Mouse (Mus musculus) CH12.LX (cell line): ENCODE measurements around the gene Hbb-y. TPM values are rescaled to one million over a fixed set of nuclear protein-coding genes. Genes with fewer than 3 reads are reported as not detected.
"Not testable (repeated sequence)": the region's sequence is repeated elsewhere in the genome, so short reads cannot be mapped to it uniquely, and the experiment has no call there.

Experiments
- DNase-seq: peaks from one replicate; pipeline ENCODE4 v3.0.0-alpha.2; 2013; ENCODE audit errors: extremely low read depth
- H3K27ac ChIP-seq: 2 replicates; pipeline ENCODE4 v1.5.1; 2012; ENCODE audit warnings: low read depth, mild to moderate bottlenecking, control low read depth, moderate library complexity; ENCODE audit not compliant: insufficient read depth
- H3K27me3 ChIP-seq: replicated peaks from 2 replicates; pipeline ENCODE3; 2012; ENCODE audit warnings: inconsistent platforms
- H3K36me3 ChIP-seq, 2 experiments: replicated peaks in 1 of 2; 2 replicates each; pipeline versions ENCODE3 to v1.6.1; 2012; ENCODE audit warnings: inconsistent platforms in 1 of 2, low read length in 1 of 2, mild to moderate bottlenecking in 1 of 2, mixed read lengths in 1 of 2, moderate library complexity in 1 of 2; ENCODE audit not compliant: control insufficient read depth in 1 of 2, insufficient read depth in 1 of 2
- H3K4me1 ChIP-seq, 2 experiments: 2 replicates each; pipeline ENCODE4 v1.6.1; 2012; ENCODE audit warnings: inconsistent platforms in 1 of 2, moderate library complexity in 1 of 2; ENCODE audit not compliant: insufficient read depth in 2 of 2, control insufficient read depth in 1 of 2
- H3K4me2 ChIP-seq: 2 replicates; pipeline ENCODE4 v1.6.1; 2012; ENCODE audit warnings: low read depth, mild to moderate bottlenecking, control low read depth; ENCODE audit not compliant: poor library complexity, insufficient read depth, severe bottlenecking
- H3K4me3 ChIP-seq, 3 experiments: fragments of 150-350 bp in 1 of 3; sonication (generic) in 1 of 3; replicated peaks in 1 of 3; 2 replicates each; pipeline versions ENCODE3 to v1.5.1; 2011 to 2012; ENCODE audit warnings: low read depth in 2 of 3, low read length in 2 of 3, mild to moderate bottlenecking in 2 of 3, moderate library complexity in 2 of 3, control low read depth in 1 of 3, improper control_type of control experiment in 1 of 3, inconsistent platforms in 1 of 3, mixed read lengths in 1 of 3; ENCODE audit not compliant: poor library complexity in 1 of 3
- H3K79me2 ChIP-seq: replicated peaks from 2 replicates; pipeline ENCODE4 v1.6.1; 2012; ENCODE audit warnings: mild to moderate bottlenecking, moderate library complexity; ENCODE audit not compliant: control insufficient read depth, poor library complexity, insufficient read depth, severe bottlenecking; ENCODE audit errors: extremely low read depth
- H3K9ac ChIP-seq: 2 replicates; pipeline ENCODE4 v1.6.1; 2012; ENCODE audit warnings: low read depth, mild to moderate bottlenecking, control low read depth, moderate library complexity; ENCODE audit not compliant: insufficient read depth
- H3K9me3 ChIP-seq: replicated peaks from 2 replicates; pipeline ENCODE3; 2012; ENCODE audit warnings: low read length, inconsistent platforms, mixed read lengths
- BHLHE40 ChIP-seq: IDR thresholded peaks from 2 replicates; pipeline ENCODE4 v1.6.1; 2011; ENCODE audit warnings: mild to moderate bottlenecking, low read depth, low read length, improper control_type of control experiment
- CHD1 ChIP-seq: IDR thresholded peaks from 2 replicates; pipeline ENCODE4 v1.6.1; 2012; ENCODE audit warnings: low read depth, low read length, improper control_type of control experiment, inconsistent platforms
- CHD2 ChIP-seq: IDR thresholded peaks from 2 replicates; pipeline ENCODE4 v1.6.1; 2011; ENCODE audit warnings: low read length, improper control_type of control experiment
- ELF1 ChIP-seq: IDR thresholded peaks from 2 replicates; pipeline ENCODE4 v1.6.1; 2014; ENCODE audit warnings: low read depth, mild to moderate bottlenecking, inconsistent platforms, low read length, improper control_type of control experiment
- EP300 ChIP-seq: IDR thresholded peaks from 2 replicates; pipeline ENCODE4 v1.6.1; 2011; ENCODE audit warnings: low read length, improper control_type of control experiment
- GABPA ChIP-seq: IDR thresholded peaks from 2 replicates; pipeline ENCODE4 v1.6.1; 2012; ENCODE audit warnings: low read depth, low read length, improper control_type of control experiment, inconsistent platforms; ENCODE audit not compliant: insufficient replicate concordance
- HCFC1 ChIP-seq: IDR thresholded peaks from 2 replicates; pipeline ENCODE4 v1.6.1; 2012; ENCODE audit warnings: low read depth, mild to moderate bottlenecking, inconsistent platforms, low read length, improper control_type of control experiment
- IRF4 ChIP-seq: IDR thresholded peaks from 2 replicates; pipeline ENCODE4 v1.6.1; 2014; ENCODE audit warnings: low read depth, mild to moderate bottlenecking, inconsistent platforms, low read length, improper control_type of control experiment
- KAT2A ChIP-seq: IDR thresholded peaks from 2 replicates; pipeline ENCODE4 v1.6.1; 2012; ENCODE audit warnings: low read length, improper control_type of control experiment, inconsistent platforms; ENCODE audit not compliant: insufficient replicate concordance
- MAZ ChIP-seq: IDR thresholded peaks from 2 replicates; pipeline ENCODE4 v1.6.1; 2012; ENCODE audit warnings: low read depth, mild to moderate bottlenecking, inconsistent platforms, low read length, improper control_type of control experiment, moderate library complexity
- MXI1 ChIP-seq: IDR thresholded peaks from 2 replicates; pipeline ENCODE4 v1.6.1; 2011; ENCODE audit warnings: mild to moderate bottlenecking, low read depth, low read length, improper control_type of control experiment
- MYC ChIP-seq: IDR thresholded peaks from 2 replicates; pipeline ENCODE4 v1.6.1; 2011; ENCODE audit warnings: low read depth, mild to moderate bottlenecking, improper control_type of control experiment, low read length
- NRF1 ChIP-seq: IDR thresholded peaks from 2 replicates; pipeline ENCODE4 v1.6.1; 2014; ENCODE audit warnings: low read depth, mild to moderate bottlenecking, inconsistent platforms, low read length, improper control_type of control experiment, moderate library complexity
- PAX5 ChIP-seq: IDR thresholded peaks from 2 replicates; pipeline ENCODE4 v1.6.1; 2012; ENCODE audit warnings: low read length, inconsistent platforms, mixed read lengths
- POLR2A ChIP-seq: IDR thresholded peaks from 2 replicates; pipeline ENCODE4 v1.6.1; 2011; ENCODE audit warnings: low read depth, mild to moderate bottlenecking, improper control_type of control experiment, low read length
- POLR2AphosphoS2 ChIP-seq: IDR thresholded peaks from 2 replicates; pipeline ENCODE4 v1.6.1; 2011; ENCODE audit warnings: low read depth, low read length, improper control_type of control experiment
- RCOR1 ChIP-seq: conservative IDR thresholded peaks from 2 replicates; pipeline ENCODE4 v1.6.1; 2012; ENCODE audit warnings: low read depth, mild to moderate bottlenecking, inconsistent platforms, low read length, improper control_type of control experiment
- SMC3 ChIP-seq: IDR thresholded peaks from 2 replicates; pipeline ENCODE4 v1.6.1; 2011; ENCODE audit warnings: low read depth, low read length, improper control_type of control experiment
- TBP ChIP-seq: conservative IDR thresholded peaks from 2 replicates; pipeline ENCODE4 v1.6.1; 2011; ENCODE audit warnings: low read depth, low read length, improper control_type of control experiment
- TCF12 ChIP-seq: IDR thresholded peaks from 2 replicates; pipeline ENCODE4 v1.6.1; 2014; ENCODE audit warnings: low read depth, mild to moderate bottlenecking, inconsistent platforms, low read length, improper control_type of control experiment
- USF1 ChIP-seq: IDR thresholded peaks from 2 replicates; pipeline ENCODE4 v1.6.1; 2014; ENCODE audit warnings: low read depth, mild to moderate bottlenecking, inconsistent platforms, low read length, improper control_type of control experiment
- USF2 ChIP-seq: conservative IDR thresholded peaks from 2 replicates; pipeline ENCODE4 v1.6.1; 2011; ENCODE audit warnings: low read depth, low read length, improper control_type of control experiment
- ZC3H11A ChIP-seq: IDR thresholded peaks from 2 replicates; pipeline ENCODE4 v1.6.1; 2012; ENCODE audit warnings: low read depth, mild to moderate bottlenecking, inconsistent platforms, low read length, improper control_type of control experiment
- dilution Hi-C: fragments of 300-500 bp; cut with MboI; formaldehyde crosslinking; loops from 2 replicates; pipeline ENCODE4 v1.14.3; 2020; ENCODE audit warnings: low sequenced_read_pairs; ENCODE audit not compliant: extremely low pct_unique_long_range_greater_than_20kb, extremely low pct_ligation_motif_present
- in situ Hi-C: fragments of 300-500 bp; cut with MboI; formaldehyde crosslinking; loops from 3 replicates; pipeline ENCODE4 v1.14.3; 2019; ENCODE audit warnings: low sequenced_read_pairs, low pct_ligation_motif_present, low pct_unique_long_range_greater_than_20kb, mixed read lengths
- polyA plus RNA-seq: library from polyadenylated mRNA; unstranded; fragments of >175 nt; gene quantifications from 2 replicates; pipeline ENCODE4 v1.2.1, GENCODE M21; 2012; ENCODE audit warnings: low read depth; ENCODE audit not compliant: insufficient read length
- total RNA-seq, 2 experiments: library from RNA; depleted of rRNA; stranded (reverse); fragments of 300-350 nt in 1 of 2; fragments of >200 nt in 1 of 2; gene quantifications; 2 replicates each; pipeline ENCODE4 v1.2.3; 2012 to 2014

Hbb-y gene
- total and polyA plus RNA-seq, 3 experiments, result not detected

GRCm38 (mm10) chr7:103840268-103840667 lies 12.7 kb downstream of the Hbb-y start, which contains the start of gene Hbb-bh2:
TSS of gene Hbb-bh2 (minus strand) at chr7:103840520.
- H3K27ac ChIP-seq, result no peak within 1 kb of the TSS
- dilution Hi-C loops (no loop called here), in situ Hi-C loops (no loop called here)
- H3K4me3 ChIP-seq, result no peak within 1 kb of the TSS
- peaks cover 0 to 8% of the 10 kb centered on the region in 2 experiments; a peak in 2 of 4 replicates for H3K4me1 ChIP-seq
- H3K79me2 ChIP-seq, result no peaks in the 10 kb centered on the region
- no peak within 1 kb of the TSS for H3K4me2 ChIP-seq
- DNase-seq, result no peak
- H3K36me3 ChIP-seq, result no peaks in the 10 kb centered on the region
- no peaks in the 10 kb centered on the region for H3K27me3 ChIP-seq
- no peak for TF ChIP-seq BHLHE40
- no peak for TF ChIP-seq EP300
- TF ChIP-seq TBP, result no peak
- no peak for TF ChIP-seq USF1
- H3K9me3 ChIP-seq, result no peaks in the 10 kb centered on the region
- H3K9ac ChIP-seq, result no peak within 1 kb of the TSS

GRCm38 (mm10) chr7:103827808-103828207 lies 25.2 kb downstream of the Hbb-y start, which contains the start of gene Hbb-bs:
TSS of gene Hbb-bs (minus strand) at chr7:103828096.
- H3K4me1 ChIP-seq, result peaks cover 0 to 3% of the 10 kb centered on the region in 2 experiments; a peak in 1 of 4 replicates

GRCm38 (mm10) chr7:103827139-103827538 lies 25.9 kb downstream of the Hbb-y start:
- H3K4me2 ChIP-seq, H3K4me3 ChIP-seq, H3K9me3 ChIP-seq, H3K4me1 ChIP-seq, in situ Hi-C loops, H3K27me3 ChIP-seq, dilution Hi-C loops, H3K27ac ChIP-seq, DNase-seq, H3K36me3 ChIP-seq, H3K9ac ChIP-seq, H3K79me2 ChIP-seq: not testable (repeated sequence)

More at GRCm38 (mm10) chr7:103827808-103828207, 25.2 kb downstream of the Hbb-y start, which contains the start of gene Hbb-bs:
- TF ChIP-seq CHD2 (no peak), RCOR1 (no peak), SMC3 (no peak), GABPA (no peak), MYC (no peak), ZC3H11A (no peak), USF2 (no peak), MXI1 (no peak), POLR2AphosphoS2 (no peak), TCF12 (no peak), KAT2A (no peak), PAX5 (no peak), MAZ (no peak), IRF4 (no peak), BHLHE40 (no peak), ELF1 (no peak), NRF1 (no peak), CHD1 (no peak), HCFC1 (no peak), POLR2A (no peak)
- Histone ChIP-seq H3K27ac (no peak within 1 kb of the TSS), H3K9ac (no peak within 1 kb of the TSS), H3K27me3 (no peaks in the 10 kb centered on the region), H3K4me2 (no peak within 1 kb of the TSS), H3K79me2 (no peaks in the 10 kb centered on the region), H3K9me3 (no peaks in the 10 kb centered on the region), H3K4me3 (no peak within 1 kb of the TSS), H3K36me3 (no peaks in the 10 kb centered on the region)
- dilution Hi-C loops, result no loop called here
- in situ Hi-C loops, result no loop called here
- DNase-seq, result no peak
